Mouse (Mus musculus) limb, embryonic 12.5 days (tissue): ENCODE measurements around the gene Cp. TPM values are rescaled to one million over a fixed set of nuclear protein-coding genes. Genes with fewer than 3 reads are reported as not detected.
"Not testable (repeated sequence)": the region's sequence is repeated elsewhere in the genome, so short reads cannot be mapped to it uniquely, and the experiment has no call there.

Experiments
- ATAC-seq: fragments of 200-750 bp; cut with Nextera tagmentation; 2 replicates; pipeline ENCODE4 v1.8.0; 2017; ENCODE audit warnings: low read depth, moderate TSS enrichment; ENCODE audit not compliant: insufficient number of reproducible peaks, insufficient read depth, low FRiP score, low TSS enrichment
- H3K27ac ChIP-seq: fragments of 300-500 bp; sonication (generic); 2 replicates; pipeline ENCODE4 v1.5.1; 2016; ENCODE audit warnings: mild to moderate bottlenecking, moderate library complexity
- H3K27me3 ChIP-seq: fragments of 300-500 bp; sonication (generic); 2 replicates; pipeline ENCODE4 v1.6.1; 2016; ENCODE audit warnings: mild to moderate bottlenecking, moderate library complexity
- H3K36me3 ChIP-seq: fragments of 300-500 bp; sonication (generic); 2 replicates; pipeline ENCODE4 v1.6.1; 2016; ENCODE audit warnings: mild to moderate bottlenecking, moderate library complexity
- H3K4me1 ChIP-seq: fragments of 300-500 bp; sonication (generic); replicated peaks from 2 replicates; pipeline ENCODE4 v1.6.1; 2016
- H3K4me2 ChIP-seq: fragments of 300-500 bp; sonication (generic); 2 replicates; pipeline ENCODE4 v1.6.1; 2016; ENCODE audit warnings: mild to moderate bottlenecking, moderate library complexity
- H3K4me3 ChIP-seq: fragments of 300-500 bp; sonication (generic); replicated peaks from 2 replicates; pipeline ENCODE4 v1.5.1; 2016; ENCODE audit warnings: mild to moderate bottlenecking
- H3K9ac ChIP-seq: fragments of 300-500 bp; sonication (generic); replicated peaks from 2 replicates; pipeline ENCODE4 v1.6.1; 2016; ENCODE audit warnings: mild to moderate bottlenecking, moderate library complexity
- H3K9me3 ChIP-seq: fragments of 300-500 bp; sonication (generic); 2 replicates; pipeline ENCODE4 v1.6.1; 2016; ENCODE audit warnings: mild to moderate bottlenecking, moderate library complexity
- WGBS: fragments of 180-500 bp; shearing (Covaris S2); methylation state at CpG from one replicate; pipeline ENCODE4 v1.1.7; 2016; 5-methylcytosine and 5-hydroxymethylcytosine counted together
- polyA plus RNA-seq: library from polyadenylated mRNA; unstranded; fragments of >200 nt; fragmentation: Nextera tagmentation; extraction: Ambion mirVana; gene quantifications from 2 replicates; pipeline ENCODE4 v1.2.1, GENCODE M21; 2016

The Cp gene
- polyA plus RNA-seq, 1 experiment from 2014 or later, result 0.05 TPM

DNA sequence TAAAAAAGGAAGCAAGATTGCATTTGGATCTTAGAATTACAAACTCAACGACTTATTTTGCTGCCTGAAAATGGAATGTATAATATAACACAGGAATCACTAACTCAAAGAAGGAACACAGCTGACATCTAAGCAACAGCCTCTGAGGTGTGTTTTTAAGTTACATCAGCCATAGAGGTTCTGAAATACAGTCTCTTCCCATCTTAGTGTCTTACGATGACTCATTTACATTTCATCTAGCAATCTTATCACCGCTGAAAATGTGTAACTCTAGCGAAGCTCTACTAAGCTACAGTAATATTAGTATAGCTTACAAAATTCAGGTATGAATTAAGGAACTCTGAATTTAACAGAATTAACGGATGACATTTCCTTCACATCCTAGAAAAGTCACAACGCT lies 74.0 kb downstream of the Cp start:
- Histone ChIP-seq H3K36me3 (peaks cover 10% of the 10 kb centered on the region; the same call in 1 of the 2 replicates), H3K4me3 (no peak overlapping the region), H3K9ac (no peak overlapping the region), H3K27ac (no peak overlapping the region), H3K9me3 (no peaks in the 10 kb centered on the region), H3K4me1 (peaks cover 11% of the 10 kb centered on the region), H3K27me3 (no peaks in the 10 kb centered on the region), H3K4me2 (no peak overlapping the region)
- 94% methylated on average over 6 of the region's 6 CpGs for WGBS
- no peak for ATAC-seq

DNA sequence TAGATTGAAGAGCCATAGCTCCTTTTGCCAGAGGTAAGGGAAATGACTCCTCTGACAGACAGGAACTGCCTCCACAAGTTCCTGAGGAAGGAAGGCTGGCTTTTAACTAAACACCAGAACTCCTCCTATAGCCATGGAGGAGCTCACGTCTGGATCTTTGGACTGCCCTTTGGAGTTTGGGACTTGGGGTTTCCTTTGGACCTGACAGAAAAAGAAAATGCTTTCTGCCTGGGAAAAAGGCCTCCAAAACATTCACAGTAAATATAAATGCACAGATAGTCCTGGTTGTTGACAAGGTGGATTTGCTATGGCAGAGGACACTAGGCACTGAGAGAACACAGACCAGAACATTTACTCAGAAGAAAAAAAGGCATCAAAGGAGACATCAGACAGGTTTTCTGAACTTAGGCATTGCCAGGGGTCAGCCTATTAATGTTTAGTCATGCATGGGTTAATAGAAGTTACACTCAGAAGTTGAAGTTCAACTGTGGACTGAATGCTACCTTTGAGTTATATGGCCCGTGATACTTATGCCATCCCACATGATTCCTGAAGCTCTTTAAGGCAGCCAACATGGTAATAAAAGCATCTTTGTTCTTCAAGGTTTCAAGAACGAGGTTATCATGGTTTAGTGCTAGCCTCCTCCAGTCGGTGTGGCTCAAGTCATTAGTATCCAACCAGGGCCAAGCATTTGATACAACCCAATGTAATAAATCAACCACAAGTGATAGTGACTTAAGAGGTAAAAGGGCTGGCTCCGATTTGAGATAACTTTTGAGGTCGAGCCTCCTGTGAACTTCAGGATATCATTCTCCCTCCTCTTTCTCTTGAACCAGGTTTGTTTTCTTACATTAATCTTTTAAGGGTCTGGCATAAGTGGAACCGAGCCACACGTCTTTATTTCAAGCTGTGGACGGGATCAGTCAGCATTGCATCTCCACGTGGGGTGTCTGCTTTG lies 77.2 kb downstream of the Cp start:
- H3K27me3 ChIP-seq, result no peaks in the 10 kb centered on the region
- no peak overlapping the region for H3K27ac ChIP-seq
- 19% methylated on average over 10 of the region's 10 CpGs for WGBS
- H3K4me2 ChIP-seq, result peak overlapping the region; percentile 67
- H3K4me3 ChIP-seq, result peak overlapping the region; percentile 81
- H3K9me3 ChIP-seq, result no peaks in the 10 kb centered on the region
- no peak for ATAC-seq
- H3K4me1 ChIP-seq, result peaks cover 11% of the 10 kb centered on the region
- no peaks in the 10 kb centered on the region for H3K36me3 ChIP-seq
- H3K9ac ChIP-seq, result peak overlapping the region; percentile 63; the same call in 1 of the 2 replicates

DNA sequence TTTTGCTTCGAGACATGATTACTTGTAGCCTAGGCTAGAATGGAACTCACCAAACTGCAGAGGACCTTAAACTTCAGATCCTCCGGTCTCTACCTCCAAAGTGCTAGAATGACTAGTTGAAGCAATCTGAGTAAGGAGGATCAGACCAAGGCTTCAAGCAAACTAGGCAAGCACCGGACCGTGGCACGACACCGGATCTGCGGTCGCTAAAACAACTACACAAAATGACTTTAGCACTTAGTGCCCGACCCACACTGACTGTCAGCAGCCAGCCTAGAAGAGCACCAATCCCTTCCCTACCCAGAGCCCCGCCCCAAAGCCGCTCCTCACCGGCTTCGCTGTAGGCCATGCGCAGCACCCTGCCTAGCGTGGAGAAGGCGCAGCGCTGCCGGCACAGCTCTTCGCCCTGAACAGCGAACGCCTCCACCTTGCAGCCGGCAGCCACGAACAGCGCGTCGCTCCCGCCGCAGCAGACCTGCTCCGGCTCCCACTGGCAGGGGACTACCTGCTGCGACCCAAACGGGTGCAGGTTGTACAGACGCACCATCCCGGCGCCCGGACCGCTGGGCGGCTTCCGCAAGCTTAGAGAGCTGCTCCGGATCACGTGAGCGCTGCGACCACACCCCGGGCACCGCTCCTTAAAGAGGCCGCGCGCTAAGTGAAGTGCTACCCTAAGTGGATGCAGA lies 78.0 kb downstream of the Cp start, which contains the start of gene Hps3:
TSS of gene Hps3 (minus strand) at position 597 of the 686 bp plus-strand sequence.
- H3K27me3 ChIP-seq, result no peaks in the 10 kb centered on the region
- H3K27ac ChIP-seq, result 0 out of 2 replicates have a peak within 1 kb of the TSS, but pooled peaks have one; percentile 20
- H3K4me1 ChIP-seq, result peaks cover 11% of the 10 kb centered on the region
- H3K9me3 ChIP-seq, result no peaks in the 10 kb centered on the region
- peak; percentile 100 for ATAC-seq
- peak within 1 kb of the TSS; percentile 67 for H3K4me2 ChIP-seq
- under 1% methylated on average over 47 of the region's 47 CpGs for WGBS
- H3K36me3 ChIP-seq, result no peaks in the 10 kb centered on the region
- peak within 1 kb of the TSS; percentile 81 for H3K4me3 ChIP-seq
- H3K9ac ChIP-seq, result peak within 1 kb of the TSS; percentile 63

DNA sequence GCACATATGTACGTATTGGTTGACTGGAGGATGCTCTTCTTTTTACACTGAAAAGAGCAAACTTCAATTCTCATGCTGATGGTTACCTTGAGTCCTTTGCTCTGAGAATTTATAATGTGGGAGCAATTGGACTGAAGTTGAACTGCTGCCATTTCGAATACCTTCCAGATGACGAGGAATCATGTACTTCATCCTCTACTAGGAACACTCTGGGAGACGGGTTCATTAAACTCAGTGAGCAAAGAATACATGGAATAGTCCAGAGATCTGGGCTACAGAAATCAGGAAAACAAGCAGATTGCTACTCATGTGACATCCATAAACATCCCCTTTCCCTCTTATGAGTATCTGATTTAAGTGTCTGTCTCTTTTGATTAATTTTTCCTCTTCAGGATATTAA lies 79.2 kb downstream of the Cp start:
- no peak overlapping the region for H3K27ac ChIP-seq
- no peaks in the 10 kb centered on the region for H3K9me3 ChIP-seq
- no peak for ATAC-seq
- no peaks in the 10 kb centered on the region for H3K36me3 ChIP-seq
- no peak overlapping the region for H3K4me2 ChIP-seq
- H3K4me1 ChIP-seq, result peaks cover 11% of the 10 kb centered on the region
- H3K9ac ChIP-seq, result no peak overlapping the region
- no peak overlapping the region for H3K4me3 ChIP-seq
- H3K27me3 ChIP-seq, result no peaks in the 10 kb centered on the region
- WGBS, result 79% methylated on average over 4 of the region's 4 CpGs

DNA sequence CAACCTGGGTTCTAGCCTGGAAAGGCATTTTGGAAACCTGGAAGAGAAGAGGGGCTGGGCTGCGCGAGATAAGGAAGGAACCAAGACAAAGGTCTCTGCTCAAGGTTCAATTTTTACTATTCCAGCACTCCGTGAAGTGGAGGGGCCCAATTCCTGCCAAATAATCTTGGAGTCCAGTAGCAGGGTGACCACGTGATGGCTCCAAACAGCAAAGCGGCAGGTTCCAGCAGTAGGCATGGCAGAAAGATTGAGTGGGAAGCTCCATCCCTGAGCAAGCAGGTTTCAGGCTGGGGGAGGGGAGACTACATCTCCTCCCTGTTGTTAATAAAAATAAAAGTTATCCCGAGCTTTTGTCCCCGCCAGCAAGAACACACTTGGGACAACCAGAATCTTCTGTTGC lies 84.6 kb downstream of the Cp start:
- WGBS, result 91% methylated on average over 7 of the region's 7 CpGs
- not testable (repeated sequence) for H3K36me3 ChIP-seq, H3K4me2 ChIP-seq, H3K27me3 ChIP-seq, H3K9me3 ChIP-seq, H3K4me3 ChIP-seq, ATAC-seq, H3K27ac ChIP-seq, H3K9ac ChIP-seq, H3K4me1 ChIP-seq

DNA sequence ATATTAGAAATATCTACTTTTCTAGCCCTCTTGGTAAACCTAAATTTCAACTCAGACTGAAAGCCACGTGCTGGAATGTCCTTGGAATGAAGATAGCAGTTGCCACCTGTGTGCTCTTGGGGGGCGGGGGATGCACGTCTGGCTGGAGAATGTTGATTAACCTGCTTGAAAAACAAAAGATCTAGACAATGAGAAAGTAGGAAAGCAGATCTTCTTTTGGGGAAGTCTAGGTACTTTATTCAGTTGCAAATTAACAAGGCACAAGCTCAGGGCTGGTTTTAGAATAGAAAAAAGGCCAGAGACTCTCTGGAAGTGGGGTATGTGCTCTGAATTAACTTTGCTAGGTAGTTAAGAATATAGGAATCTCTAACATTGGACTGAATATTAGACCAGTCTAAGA lies 87.9 kb downstream of the Cp start:
- not testable (repeated sequence) for H3K27ac ChIP-seq, H3K4me1 ChIP-seq, ATAC-seq, H3K4me2 ChIP-seq, H3K27me3 ChIP-seq, H3K36me3 ChIP-seq, H3K9ac ChIP-seq, H3K4me3 ChIP-seq, H3K9me3 ChIP-seq
- 73% methylated on average over 3 of the region's 3 CpGs for WGBS

DNA sequence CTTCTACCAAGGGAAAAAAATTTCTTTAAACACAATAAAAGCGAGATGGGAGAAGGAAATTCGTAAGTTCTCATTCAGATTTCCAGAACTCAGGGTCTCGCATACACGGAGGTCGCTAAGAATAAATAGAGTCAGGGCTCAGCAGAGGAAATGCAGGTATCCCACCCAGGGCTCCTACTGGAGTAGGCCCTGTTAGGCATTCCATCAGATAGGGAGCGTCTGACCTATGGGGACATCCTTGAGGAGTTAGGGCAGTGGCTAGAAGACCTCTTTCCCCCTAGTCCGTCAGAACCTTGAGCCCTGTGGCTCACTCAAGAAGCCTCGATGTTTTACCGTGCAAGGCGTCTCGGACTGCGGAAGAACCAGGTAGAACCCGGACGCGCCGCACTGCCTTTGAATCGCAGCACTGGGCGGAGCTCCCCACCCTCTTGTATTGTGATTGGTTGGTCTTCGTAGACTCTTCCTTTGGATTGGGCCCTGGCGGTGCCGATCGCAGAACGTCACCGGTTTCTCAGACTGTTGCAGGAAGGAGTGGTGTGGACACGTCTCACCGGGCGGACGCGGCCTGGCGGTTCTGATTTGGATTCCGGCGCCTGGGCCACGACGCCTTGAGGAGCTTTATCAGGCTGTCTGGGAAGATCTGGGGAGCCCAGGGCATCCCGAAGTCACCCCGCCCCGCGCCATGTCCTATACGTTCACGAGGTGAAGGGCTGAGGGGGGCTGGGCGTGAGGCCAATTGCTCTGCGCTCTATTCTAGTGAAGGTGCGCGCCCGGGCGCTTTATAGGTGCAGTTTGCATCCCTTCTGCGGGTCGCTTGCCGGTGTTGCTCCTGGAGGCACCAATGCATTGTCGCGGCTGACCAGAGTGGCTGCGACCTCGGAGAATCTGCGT lies 100.7 kb downstream of the Cp start, which contains the start of gene Hltf:
TSS of gene Hltf (plus strand) at position 506 of the 891 bp plus-strand sequence.
- peaks cover 6% of the 10 kb centered on the region; the same call in 1 of the 2 replicates for H3K36me3 ChIP-seq
- peak within 1 kb of the TSS; percentile 78 for H3K27ac ChIP-seq
- H3K4me3 ChIP-seq, result peak within 1 kb of the TSS; percentile 74
- peaks cover 5% of the 10 kb centered on the region for H3K4me1 ChIP-seq
- WGBS, result under 1% methylated on average over 44 of the region's 54 CpGs
- peak within 1 kb of the TSS; percentile 61 for H3K4me2 ChIP-seq
- H3K9ac ChIP-seq, result peak within 1 kb of the TSS; percentile 73
- no peaks in the 10 kb centered on the region for H3K9me3 ChIP-seq
- ATAC-seq, result peak; percentile 100
- H3K27me3 ChIP-seq, result no peaks in the 10 kb centered on the region

DNA sequence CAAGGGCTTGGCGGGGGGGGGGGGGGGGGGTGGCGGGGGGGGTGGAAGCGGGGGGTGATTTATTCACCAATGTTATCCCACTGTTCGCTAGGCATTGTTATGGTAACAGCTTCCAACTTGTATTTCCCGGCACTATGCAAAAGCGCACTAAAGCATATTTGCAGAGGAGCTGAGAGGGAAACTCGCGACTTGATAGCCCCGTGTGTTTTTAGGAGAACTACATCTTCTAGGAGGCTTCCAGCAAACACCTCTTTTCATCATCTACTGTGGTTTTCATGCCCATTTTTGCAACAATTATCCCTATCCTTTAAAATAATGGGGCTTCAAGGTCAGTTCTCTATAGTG lies 101.3 kb downstream of the Cp start:
- H3K4me1 ChIP-seq, result peaks cover 5% of the 10 kb centered on the region
- no peak for ATAC-seq
- H3K27me3 ChIP-seq, result no peaks in the 10 kb centered on the region
- H3K9me3 ChIP-seq, result no peaks in the 10 kb centered on the region
- peak overlapping the region; percentile 74 for H3K4me3 ChIP-seq
- H3K4me2 ChIP-seq, result peak overlapping the region; percentile 61
- peak overlapping the region; percentile 65 for H3K9ac ChIP-seq
- H3K27ac ChIP-seq, result peak overlapping the region; percentile 78
- under 1% methylated on average over 6 of the region's 9 CpGs for WGBS
- peaks cover 11% of the 10 kb centered on the region; the same call in 1 of the 2 replicates for H3K36me3 ChIP-seq
